Mouse (Mus musculus) brain, embryonic 14.5 days (tissue): Measurements from ENCODE around the gene Mpdu1. TPM values are rescaled to one million over a fixed set of nuclear protein-coding genes. Genes with fewer than 3 reads are reported as not detected.

Experiments
- DNase-seq: peaks from one replicate; pipeline ENCODE4 v3.0.0-alpha.2; 2011; ENCODE audit warnings: low read depth
- CTCF ChIP-seq: fragments of 200-500 bp; IDR thresholded peaks from 2 replicates; pipeline ENCODE4 v1.5.1; 2012; ENCODE audit warnings: inconsistent platforms, mild to moderate bottlenecking, moderate library complexity, borderline replicate concordance; ENCODE audit not compliant: insufficient read depth, insufficient read length; ENCODE audit errors: extremely low read depth
- POLR2A ChIP-seq: fragments of 200-500 bp; IDR thresholded peaks from 2 replicates; pipeline ENCODE4 v1.6.1; 2012; ENCODE audit warnings: mild to moderate bottlenecking, inconsistent platforms, borderline replicate concordance; ENCODE audit not compliant: poor library complexity, insufficient read depth, insufficient read length, severe bottlenecking; ENCODE audit errors: extremely low read depth
- polyA plus RNA-seq: library from polyadenylated mRNA; depleted of rRNA; stranded (reverse); fragments of >200 nt; gene quantifications from 2 replicates; pipeline ENCODE4 v1.2.3, GENCODE M21; 2012

Mpdu1 gene
- polyA plus RNA-seq, 1 experiment: 133 TPM

GRCm38 (mm10) chr11:69666665-69667005 lies 4.2 kb upstream of the Mpdu1 start:
- TF ChIP-seq CTCF: no peak
- TF ChIP-seq POLR2A: no peak
- DNase-seq: no peak

GRCm38 (mm10) chr11:69665961-69666664 lies 3.7 kb upstream of the Mpdu1 start, which contains the start of gene Cd68:
Cd68 (minus strand) TSS chr11:69666153.
- DNase-seq: no peak
- TF ChIP-seq CTCF (no peak), POLR2A (no peak)

DNA sequence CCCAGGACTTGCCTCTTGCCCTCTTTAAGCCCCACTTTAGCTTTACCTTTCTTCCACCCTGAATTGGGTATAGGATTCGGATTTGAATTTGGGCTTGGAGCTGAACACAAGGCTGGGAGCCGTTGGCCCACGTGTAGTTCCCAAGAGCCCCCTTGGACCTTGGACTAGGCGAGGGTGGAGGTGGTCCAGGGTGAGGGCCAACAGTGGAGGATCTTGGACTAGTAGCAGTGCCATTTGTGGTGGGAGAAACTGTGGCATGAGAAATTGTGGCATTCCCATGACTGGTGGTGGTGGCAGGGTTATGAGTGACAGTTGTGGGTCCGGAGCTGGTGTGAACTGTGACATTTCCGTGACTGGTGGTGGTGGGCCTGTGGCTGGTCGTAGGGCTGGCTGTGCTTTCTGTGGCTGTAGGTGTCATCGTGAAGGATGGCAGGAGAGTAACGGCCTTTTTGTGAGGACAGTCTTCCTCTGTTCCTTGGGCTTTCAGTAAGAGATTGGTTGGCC lies 3.1 kb upstream of the Mpdu1 start:
- no peak for DNase-seq
- TF ChIP-seq CTCF (no peak), POLR2A (no peak)

DNA sequence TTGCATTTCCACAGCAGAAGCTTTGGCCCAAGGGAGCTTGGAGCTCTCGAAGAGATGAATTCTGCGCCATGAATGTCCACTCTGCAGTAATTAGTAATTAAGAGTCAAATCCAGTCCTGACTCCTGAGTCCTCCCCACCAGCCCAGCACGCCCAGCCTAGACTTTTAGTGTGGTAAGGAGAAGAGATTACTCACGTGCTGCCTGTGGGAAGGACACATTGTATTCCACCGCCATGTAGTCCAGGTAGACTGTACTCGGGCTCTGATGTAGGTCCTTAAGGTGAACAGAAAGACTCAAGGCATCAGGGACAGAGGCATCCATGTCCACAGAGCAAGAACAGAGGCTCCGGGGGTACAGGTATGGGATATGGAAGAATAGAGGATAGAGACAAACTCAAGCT lies 2.4 kb upstream of the Mpdu1 start:
- no peak for DNase-seq
- TF ChIP-seq CTCF (no peak), POLR2A (no peak)

DNA sequence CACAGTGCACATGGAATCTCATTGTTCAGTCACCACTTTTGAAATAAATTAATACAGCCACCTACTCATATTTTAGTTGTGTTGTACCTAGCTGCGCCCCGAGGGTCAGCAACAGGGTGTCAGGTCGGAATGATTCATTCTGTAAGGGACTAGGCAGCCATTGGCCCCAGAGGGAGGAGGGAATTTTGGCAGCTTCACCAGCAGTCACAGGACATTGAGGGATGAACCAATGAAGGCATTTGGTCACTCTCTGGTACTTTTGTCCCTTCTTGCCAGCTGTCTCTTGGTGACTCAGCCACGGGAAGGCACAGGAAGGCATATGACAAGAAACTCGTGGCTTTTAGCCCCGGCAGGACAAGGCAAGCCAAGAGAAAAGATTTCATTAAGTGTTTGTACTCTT lies 1.4 kb upstream of the Mpdu1 start:
- DNase-seq: no peak
- no peak for TF ChIP-seq CTCF
- TF ChIP-seq POLR2A: no peak

- DNase-seq: no peak
- TF ChIP-seq CTCF (no peak), POLR2A (no peak)
Measured at GRCm38 (mm10) chr11:69662967-69663671, 677 bp upstream of the Mpdu1 start.

DNA sequence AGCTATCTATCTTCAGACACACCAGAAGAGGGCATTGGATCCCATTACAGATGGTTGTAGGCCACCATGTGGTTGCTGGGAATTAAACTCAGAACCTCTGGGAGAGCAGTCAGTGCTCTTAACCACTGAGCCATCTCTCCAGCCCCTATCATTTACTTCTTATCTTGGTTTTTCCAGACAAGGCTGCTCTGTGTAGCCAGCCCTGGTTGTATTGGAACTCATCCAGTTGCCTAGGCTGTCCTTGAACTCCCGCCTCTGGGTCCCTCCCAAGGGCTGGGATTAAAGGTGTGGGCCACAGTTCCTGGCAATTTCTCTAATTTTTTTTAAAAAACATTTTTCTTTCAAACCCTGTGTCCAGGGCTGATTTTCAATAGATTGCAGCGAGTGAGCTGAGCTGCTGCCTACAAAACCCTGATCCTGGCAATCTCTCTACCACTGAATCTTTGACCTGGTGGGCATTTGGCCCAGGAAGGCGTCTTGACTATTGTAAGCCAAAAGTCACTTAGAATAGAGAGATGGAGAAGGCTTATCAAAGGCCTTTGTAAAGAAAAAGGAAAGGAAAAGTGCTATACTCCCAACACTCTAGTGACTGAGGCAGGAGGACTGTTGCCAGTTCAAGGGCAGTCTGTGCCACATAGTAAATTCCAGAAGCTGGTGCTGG lies 1.1 kb downstream of the Mpdu1 start:
- DNase-seq: no peak
- TF ChIP-seq CTCF (no peak), POLR2A (no peak)

GRCm38 (mm10) chr11:69657462-69657881 lies 5.0 kb downstream of the Mpdu1 start:
- TF ChIP-seq POLR2A: no peak
- TF ChIP-seq CTCF: no peak
- DNase-seq: no peak

DNA sequence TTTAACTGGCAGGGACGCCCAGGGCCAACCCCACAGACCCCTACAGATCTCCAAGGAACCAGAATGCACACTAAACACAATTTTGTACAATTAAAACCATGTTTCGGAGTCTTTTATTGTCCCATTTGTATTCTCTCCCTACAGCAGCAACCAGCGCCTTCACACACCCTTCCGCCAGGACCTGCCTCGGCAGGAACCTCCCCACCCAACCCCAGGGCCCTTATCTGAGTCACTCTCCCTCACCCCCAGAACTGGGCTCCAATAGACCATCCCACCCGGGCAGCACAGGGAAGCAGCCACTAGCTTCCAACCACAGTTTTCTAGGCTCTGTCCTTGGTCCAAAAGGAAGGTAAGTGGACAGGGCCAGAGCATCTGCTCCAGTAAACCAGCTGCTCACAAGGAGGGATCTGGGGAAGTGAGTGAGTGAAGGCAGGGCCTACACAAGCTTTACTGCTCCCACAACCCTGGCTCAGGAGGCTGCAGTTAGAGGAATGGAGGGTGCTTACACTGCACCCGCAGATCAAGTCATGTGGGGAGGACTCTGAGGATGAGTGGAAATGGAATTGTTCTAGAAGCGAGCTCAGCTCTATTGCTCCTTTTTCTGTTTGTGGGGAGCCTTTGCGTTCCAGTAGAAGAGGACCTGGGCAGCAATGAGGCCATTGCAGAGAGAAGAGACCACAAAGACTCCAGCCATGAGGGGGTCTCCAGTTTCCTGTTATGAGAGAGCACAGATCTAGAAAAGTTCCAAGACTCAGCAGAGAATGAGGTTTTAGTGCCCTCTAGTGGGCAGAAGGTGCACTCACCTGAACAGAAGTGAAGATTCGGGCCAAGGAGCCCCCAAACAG lies 5.6 kb downstream of the Mpdu1 start:
- peak; percentile 77 for DNase-seq
- TF ChIP-seq CTCF (peak; percentile 80), POLR2A (no peak)

DNA sequence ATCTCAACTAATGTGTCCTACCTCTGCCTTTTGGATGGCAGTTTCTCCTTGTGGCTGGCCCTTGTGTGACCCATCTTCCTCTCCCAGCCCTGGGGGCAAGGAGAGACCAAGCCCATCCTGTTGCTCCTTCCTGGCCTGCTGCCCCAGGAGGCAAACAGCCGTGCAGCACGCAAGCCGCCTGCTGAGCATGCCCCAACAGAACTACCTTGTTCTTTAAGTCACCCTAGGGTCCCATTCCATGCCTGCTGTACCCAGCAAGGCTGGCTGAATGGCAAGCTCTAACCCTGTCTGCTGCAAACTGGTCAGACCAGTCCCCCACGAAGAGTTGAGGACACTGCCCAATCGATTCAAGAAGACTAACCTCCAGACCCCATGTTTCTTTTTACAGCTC lies 6.4 kb downstream of the Mpdu1 start:
- no peak for DNase-seq
- TF ChIP-seq POLR2A (no peak), CTCF (no peak)
